Comparison of ENCODE assay signal across 8 mouse cellular contexts in the genomic region with DNA sequence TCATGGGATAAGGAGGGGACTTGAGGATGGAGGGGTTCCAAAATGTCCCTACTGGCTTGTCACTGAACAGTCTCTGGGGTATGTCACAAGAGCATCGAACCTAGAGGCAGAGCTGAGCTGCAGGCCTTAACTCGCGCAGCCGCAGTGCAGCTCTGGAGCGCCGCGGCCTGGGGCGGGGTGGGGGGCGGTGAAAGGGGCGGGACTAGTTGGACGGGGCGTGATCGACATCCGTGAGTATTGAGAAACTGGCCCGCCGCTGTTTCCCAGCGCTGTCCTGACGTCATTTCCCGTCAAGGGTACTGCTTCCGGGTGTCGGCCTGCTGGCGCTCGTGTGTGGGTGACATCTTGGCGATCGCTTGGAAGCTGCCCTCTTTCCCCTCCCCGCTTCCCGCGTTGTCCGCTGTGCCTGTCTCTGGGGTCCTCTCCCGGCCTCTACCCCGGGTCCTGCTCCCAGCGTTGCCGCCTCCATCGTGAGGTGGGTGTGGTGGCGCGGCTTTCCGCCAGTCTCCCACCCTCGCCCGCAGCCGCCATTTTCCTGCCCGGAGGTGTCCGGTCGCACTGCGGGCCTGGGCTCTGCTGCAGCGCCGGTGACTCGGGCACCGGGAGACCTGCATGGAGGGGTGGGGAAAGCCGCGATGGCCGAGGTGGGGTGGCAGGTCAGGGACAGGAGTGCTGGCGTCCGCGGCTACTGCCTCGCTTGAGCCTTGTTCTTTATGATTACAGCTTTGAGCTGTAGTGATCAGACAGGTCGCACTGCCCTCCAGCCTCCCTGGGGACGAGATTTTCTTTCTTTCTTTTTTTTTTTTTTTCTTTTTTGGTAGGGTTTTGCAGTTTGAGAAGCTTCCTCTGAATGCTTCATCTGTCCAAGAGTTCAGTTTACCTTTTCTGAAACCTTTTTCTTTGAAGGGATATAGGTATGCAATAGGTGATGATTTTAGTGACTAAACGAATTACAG. TPM values are rescaled to one million over a fixed set of nuclear protein-coding genes. Genes with fewer than 3 reads are reported as not detected.
DNase-seq lines count a peak whose midpoint lies in the region; ATAC-seq and TF ChIP-seq lines count a peak whose summit lies in the region.

A gene (plus strand): TSS at position 283 of the 956 bp plus-strand sequence.

- peak; percentile 98 for ATAC-seq in cerebellum, adult (ENCODE audit: insufficient number of reproducible peaks, low FRiP score, low TSS enrichment)
- peak; percentile 99 for ATAC-seq in forebrain, embryonic 13.5 days
- peak; percentile 99 for ATAC-seq in liver, postnatal 0 days
- peak; percentile 99 for ATAC-seq in neural tube, embryonic 14.5 days (ENCODE audit: low read depth)

- no peaks in the 10 kb centered on the region for H3K4me1 ChIP-seq in ES-Bruce4 (ENCODE audit: control insufficient read depth, insufficient read depth, low read length)
- H3K4me1 ChIP-seq in forebrain, embryonic 13.5 days, result peaks cover 16% of the 10 kb centered on the region
- H3K4me1 ChIP-seq in liver, postnatal 0 days (ENCODE audit: insufficient read depth), result peaks cover 6% of the 10 kb centered on the region; the same call in 1 of the 2 replicates
- H3K4me1 ChIP-seq in neural tube, embryonic 14.5 days (ENCODE audit: control insufficient read depth, insufficient read depth, low read length), result peaks cover 7% of the 10 kb centered on the region; the same call in 1 of the 2 replicates

- TF ChIP-seq EP300 in ES-Bruce4 (IDR thresholded peaks at IDR 0.05; ENCODE audit: insufficient read depth, low read depth, low read length), result no peak
- no peak; the same call in 1 of the 2 replicates for TF ChIP-seq EP300 in liver, postnatal 0 days (IDR thresholded peaks at IDR 0.05; ENCODE audit: low read depth)

- peak within 1 kb of the TSS; percentile 78 for H3K4me2 ChIP-seq in forebrain, embryonic 13.5 days
- peak within 1 kb of the TSS; percentile 77 for H3K4me2 ChIP-seq in liver, postnatal 0 days (ENCODE audit: low read depth, low read length)
- peak within 1 kb of the TSS; percentile 79 for H3K4me2 ChIP-seq in neural tube, embryonic 14.5 days (ENCODE audit: low read depth, low read length)

- peak within 1 kb of the TSS; percentile 96 for H3K9ac ChIP-seq in ES-Bruce4 (ENCODE audit: low read depth, poor library complexity, severe bottlenecking)
- peak within 1 kb of the TSS; percentile 80 for H3K9ac ChIP-seq in forebrain, embryonic 13.5 days
- H3K9ac ChIP-seq in liver, postnatal 0 days (replicated peaks), result peak within 1 kb of the TSS; percentile 97
- peak within 1 kb of the TSS; percentile 89 for H3K9ac ChIP-seq in neural tube, embryonic 14.5 days (replicated peaks; ENCODE audit: low read depth, low read length)

- peak within 1 kb of the TSS; percentile 93 for H3K4me3 ChIP-seq in ES-Bruce4 (ENCODE audit: low read depth, low read length)
- peak within 1 kb of the TSS; percentile 59 for H3K4me3 ChIP-seq in forebrain, embryonic 13.5 days
- H3K4me3 ChIP-seq in liver, postnatal 0 days (ENCODE audit: low read depth, low read length), result peak within 1 kb of the TSS; percentile 99
- H3K4me3 ChIP-seq in neural tube, embryonic 14.5 days (ENCODE audit: low read depth, low read length), result peak within 1 kb of the TSS; percentile 81

- DNase-seq in heart, postnatal 10 days, result peak; percentile 96 to 97
- DNase-seq in large intestine, adult 2 months (ENCODE audit: low read depth, low spot score), result peak; percentile 73
- peak; percentile 98 for DNase-seq in liver, postnatal 0 days
- DNase-seq in testis, postnatal 10 days (ENCODE audit: low spot score), result peak; percentile 93

- H3K27me3 ChIP-seq in ES-Bruce4 (ENCODE audit: control insufficient read depth, insufficient read depth, low read length, poor library complexity, severe bottlenecking), result no peaks in the 10 kb centered on the region
- no peaks in the 10 kb centered on the region for H3K27me3 ChIP-seq in forebrain, embryonic 13.5 days
- H3K27me3 ChIP-seq in liver, postnatal 0 days (ENCODE audit: insufficient read depth, low read length), result no peaks in the 10 kb centered on the region
- no peaks in the 10 kb centered on the region for H3K27me3 ChIP-seq in neural tube, embryonic 14.5 days (ENCODE audit: control insufficient read depth, insufficient read depth, low read length)

- H3K9me3 ChIP-seq in ES-Bruce4 (replicated peaks; ENCODE audit: control insufficient read depth, insufficient read depth, low read length, poor library complexity, severe bottlenecking), result no peaks in the 10 kb centered on the region
- no peaks in the 10 kb centered on the region for H3K9me3 ChIP-seq in forebrain, embryonic 13.5 days (replicated peaks)
- H3K9me3 ChIP-seq in liver, postnatal 0 days (ENCODE audit: low read length), result no peaks in the 10 kb centered on the region
- H3K9me3 ChIP-seq in neural tube, embryonic 14.5 days (ENCODE audit: control insufficient read depth, low read length), result no peaks in the 10 kb centered on the region

- intact Hi-C loops in heart, postnatal 10 days (cut with DNase I), result loop anchor here (2.0 kb wide), 1 partner anchor 36 kb away; a partner anchor contains a TSS

- peaks cover 14% of the 10 kb centered on the region for H3K36me3 ChIP-seq in ES-Bruce4 (ENCODE audit: control insufficient read depth, insufficient read depth, low read length, poor library complexity, severe bottlenecking)
- peaks cover 21% of the 10 kb centered on the region for H3K36me3 ChIP-seq in forebrain, embryonic 13.5 days (ENCODE audit: poor library complexity, severe bottlenecking)
- peaks cover 22% of the 10 kb centered on the region for H3K36me3 ChIP-seq in liver, postnatal 0 days (replicated peaks; ENCODE audit: insufficient read depth, low read length)
- peaks cover 12% of the 10 kb centered on the region for H3K36me3 ChIP-seq in neural tube, embryonic 14.5 days (ENCODE audit: control insufficient read depth, insufficient read depth, low read length)

- TF ChIP-seq CTCF in ES-Bruce4 (IDR thresholded peaks at IDR 0.05; ENCODE audit: low read depth, low read length), result no peak
- peak; percentile 24; the same call in 1 of the 2 replicates for TF ChIP-seq CTCF in liver, postnatal 0 days (IDR thresholded peaks at IDR 0.05; ENCODE audit: low read depth)

- peak within 1 kb of the TSS; percentile 29; the same call in 1 of the 2 replicates for H3K27ac ChIP-seq in ES-Bruce4 (ENCODE audit: insufficient read depth, low read length)
- peak within 1 kb of the TSS; percentile 91 for H3K27ac ChIP-seq in forebrain, embryonic 13.5 days
- H3K27ac ChIP-seq in liver, postnatal 0 days (ENCODE audit: low read depth), result peak within 1 kb of the TSS; percentile 99
- H3K27ac ChIP-seq in neural tube, embryonic 14.5 days (ENCODE audit: low read depth, low read length), result peak within 1 kb of the TSS; percentile 92

- peak; percentile 64 for TF ChIP-seq POLR2A in ES-Bruce4 (IDR thresholded peaks at IDR 0.05; ENCODE audit: insufficient read depth, low read length)

- WGBS in forebrain, embryonic 13.5 days, result under 1% methylated on average over 58 of the region's 58 CpGs
- WGBS in large intestine, adult 2 months, result under 1% methylated on average over 58 of the region's 58 CpGs
- WGBS in liver, postnatal 0 days (ENCODE audit: insufficient replicate concordance), result under 1% methylated on average over 57 of the region's 58 CpGs
- under 1% methylated on average over 55 of the region's 58 CpGs for WGBS in neural tube, embryonic 14.5 days

RNA-seq across cellular contexts. Expression of the gene that starts here (rescaled TPM):
- polyA plus RNA-seq in ES-Bruce4 (2011; ENCODE audit: insufficient read depth, insufficient read length, low read depth, missing spikeins), result 291 and 334 TPM in 2 replicates
- 212 and 221 TPM in 2 replicates for polyA plus RNA-seq in forebrain, embryonic 13.5 days (2015; fragmentation: Nextera tagmentation; extraction: Ambion mirVana)
- total RNA-seq in heart, postnatal 10 days (2021), result 100 to 1,000 TPM; 264 TPM
- 50.7 and 59.5 TPM in 2 replicates for polyA plus RNA-seq in large intestine, adult 2 months (2012; rRNA removed)
- polyA plus RNA-seq in liver, postnatal 0 days (2015; fragmentation: Nextera tagmentation; extraction: Ambion mirVana), result 98.7 and 105 TPM in 2 replicates
- 230 and 264 TPM in 2 replicates for polyA plus RNA-seq in neural tube, embryonic 14.5 days (2014; fragmentation: Nextera tagmentation; extraction: Ambion mirVana)

Comparison
In these comparisons a context has a peak if more than half of its experiments do, and no peak if none do; other contexts are left out.
1. Peak in every context shown above with its lines: DNase-seq, ATAC-seq, H3K4me3 ChIP-seq and H3K27ac ChIP-seq.
2. H3K27ac ChIP-seq: peak in every context shown above with its lines; median percentile 99 in liver, postnatal 0 days; 92 in neural tube, embryonic 14.5 days; 91 in forebrain, embryonic 13.5 days; 29 in ES-Bruce4.